Mouse (Mus musculus) midbrain, embryonic 13.5 days (tissue): Measurements from ENCODE around the gene Ntn5. TPM values are rescaled to one million over a fixed set of nuclear protein-coding genes. Genes with fewer than 3 reads are reported as not detected.

Experiments used
- polyA plus RNA-seq: library from polyadenylated mRNA; unstranded; fragments of >200 nt; fragmentation: Nextera tagmentation; extraction: Ambion mirVana; gene quantifications from 2 replicates; pipeline ENCODE4 v1.2.1, GENCODE M21; 2015

The Ntn5 gene
- polyA plus RNA-seq, 1 experiment from 2014 or later, result 0.59 TPM

Other genes starting within 250 kb of the Ntn5 start
- 20.6 and 23.4 TPM in 2 replicates for gene Gys1, start 249.2 kb upstream of the Ntn5 start, polyA plus RNA-seq
- 121 and 123 TPM in 2 replicates for gene Ruvbl2, start 245.9 kb upstream of the Ntn5 start, polyA plus RNA-seq
- 6,845 and 7,096 TPM in 2 replicates for gene Ftl1, start 224.1 kb upstream of the Ntn5 start, polyA plus RNA-seq
- 259 and 265 TPM in 2 replicates for gene Bax, start 217.1 kb upstream of the Ntn5 start, polyA plus RNA-seq
- gene Tulp2, start 202.1 kb upstream of the Ntn5 start, polyA plus RNA-seq, result 0.22 TPM in 1 of 2 replicates, not detected in the other
- not detected in 2 replicates for gene Gm45808, start 197.2 kb upstream of the Ntn5 start, polyA plus RNA-seq
- gene Dhdh, start 195.2 kb upstream of the Ntn5 start, polyA plus RNA-seq, result 3.3 and 3.6 TPM in 2 replicates
- gene Nucb1, start 173.6 kb upstream of the Ntn5 start, polyA plus RNA-seq, result 86.7 and 101 TPM in 2 replicates
- 11.7 and 11.9 TPM in 2 replicates for gene Ppp1r15a, start 157.8 kb upstream of the Ntn5 start, polyA plus RNA-seq
- 0.23 and 0.46 TPM in 2 replicates for gene Plekha4, start 157.7 kb upstream of the Ntn5 start, polyA plus RNA-seq
- gene Hsd17b14, start 129.1 kb upstream of the Ntn5 start, polyA plus RNA-seq, result 0.13 and 0.21 TPM in 2 replicates
- 20.7 and 24.5 TPM in 2 replicates for gene Bcat2, start 113.9 kb upstream of the Ntn5 start, polyA plus RNA-seq
- gene Fgf21, start 68.5 kb upstream of the Ntn5 start, polyA plus RNA-seq, result 0.17 TPM in 1 of 2 replicates, not detected in the other
- not detected in 2 replicates for gene Fut1, start 66.7 kb upstream of the Ntn5 start, polyA plus RNA-seq
- 0.17 TPM in 1 of 2 replicates, not detected in the other for gene Izumo1, start 62.2 kb upstream of the Ntn5 start, polyA plus RNA-seq
- gene Rasip1, start 56.5 kb upstream of the Ntn5 start, polyA plus RNA-seq, result 7.5 and 9.4 TPM in 2 replicates
- 3.1 and 4.8 TPM in 2 replicates for gene Mamstr, start 44.0 kb upstream of the Ntn5 start, polyA plus RNA-seq
- gene Fut2, start 17.6 kb upstream of the Ntn5 start, polyA plus RNA-seq, result 0.06 and 0.09 TPM in 2 replicates
- 0.17 and 0.31 TPM in 2 replicates for gene Sec1, start 10.4 kb downstream of the Ntn5 start, polyA plus RNA-seq
- 35.9 and 40.0 TPM in 2 replicates for gene Car11, start 15.8 kb downstream of the Ntn5 start, polyA plus RNA-seq
- gene Dbp, start 21.1 kb downstream of the Ntn5 start, polyA plus RNA-seq, result 3.4 and 4.0 TPM in 2 replicates
- gene Rpl18, start 31.4 kb downstream of the Ntn5 start, polyA plus RNA-seq, result 643 and 684 TPM in 2 replicates
- gene Sphk2, start 34.0 kb downstream of the Ntn5 start, polyA plus RNA-seq, result 24.3 and 27.1 TPM in 2 replicates
- gene Fam83e, start 37.2 kb downstream of the Ntn5 start, polyA plus RNA-seq, result 1.0 and 1.3 TPM in 2 replicates
- gene Spaca4, start 41.8 kb downstream of the Ntn5 start, polyA plus RNA-seq, result not detected in 2 replicates
- 22.8 and 24.0 TPM in 2 replicates for gene Lmtk3, start 99.7 kb downstream of the Ntn5 start, polyA plus RNA-seq
- gene Sult2b1, start 100.6 kb downstream of the Ntn5 start, polyA plus RNA-seq, result 5.5 and 5.6 TPM in 2 replicates
- gene Cyth2, start 130.6 kb downstream of the Ntn5 start, polyA plus RNA-seq, result 362 and 363 TPM in 2 replicates
- 0.62 and 0.73 TPM in 2 replicates for gene Kcnj14, start 140.8 kb downstream of the Ntn5 start, polyA plus RNA-seq
- gene Grwd1, start 146.9 kb downstream of the Ntn5 start, polyA plus RNA-seq, result 39.9 and 41.7 TPM in 2 replicates
- 36.1 and 44.8 TPM in 2 replicates for gene Kdelr1, start 188.8 kb downstream of the Ntn5 start, polyA plus RNA-seq
- gene Grin2d, start 194.4 kb downstream of the Ntn5 start, polyA plus RNA-seq, result 1.2 and 1.3 TPM in 2 replicates
- 0.28 and 0.66 TPM in 2 replicates for gene Syngr4, start 212.7 kb downstream of the Ntn5 start, polyA plus RNA-seq
- gene Tmem143, start 212.9 kb downstream of the Ntn5 start, polyA plus RNA-seq, result 5.9 and 6.7 TPM in 2 replicates
- 24.4 and 27.3 TPM in 2 replicates for gene Emp3, start 237.4 kb downstream of the Ntn5 start, polyA plus RNA-seq
- 3.3 and 4.1 TPM in 2 replicates for gene Ccdc114, start 240.1 kb downstream of the Ntn5 start, polyA plus RNA-seq